Mouse (Mus musculus) hindbrain, embryonic 14.5 days (tissue): ENCODE results near the gene Nat8f5. TPM values are rescaled to one million over a fixed set of nuclear protein-coding genes. Genes with fewer than 3 reads are reported as not detected.
"Not testable (repeated sequence)": the region's sequence is repeated elsewhere in the genome, so short reads cannot be mapped to it uniquely, and the experiment has no call there.

Source experiments
- ATAC-seq: fragments of 200-750 bp; cut with Nextera tagmentation; 2 replicates; pipeline ENCODE4 v1.8.0; 2017; ENCODE audit warnings: moderate number of reproducible peaks, mild to moderate bottlenecking, moderate TSS enrichment, moderate library complexity; ENCODE audit not compliant: low FRiP score
- DNase-seq: peaks from one replicate; pipeline ENCODE4 v3.0.0-alpha.2; 2015; ENCODE audit warnings: low spot score
- H3K27ac ChIP-seq: fragments of 300-500 bp; sonication (generic); 2 replicates; pipeline ENCODE4 v1.5.1; 2014; ENCODE audit warnings: mild to moderate bottlenecking, moderate library complexity
- H3K27me3 ChIP-seq: fragments of 300-500 bp; sonication (generic); 2 replicates; pipeline ENCODE4 v1.6.1; 2014; ENCODE audit warnings: mild to moderate bottlenecking, low read length, mixed read lengths; ENCODE audit not compliant: control insufficient read depth, insufficient read depth
- H3K36me3 ChIP-seq: fragments of 300-500 bp; sonication (generic); replicated peaks from 2 replicates; pipeline ENCODE4 v1.6.1; 2014; ENCODE audit not compliant: control insufficient read depth, insufficient read depth
- H3K4me1 ChIP-seq: fragments of 300-500 bp; sonication (generic); replicated peaks from 2 replicates; pipeline ENCODE4 v1.6.1; 2014; ENCODE audit warnings: antibody characterized with exemption, low read length, mixed read lengths; ENCODE audit not compliant: control insufficient read depth, insufficient read depth
- H3K4me2 ChIP-seq: fragments of 300-500 bp; sonication (generic); replicated peaks from 2 replicates; pipeline ENCODE4 v1.6.1; 2014; ENCODE audit warnings: mild to moderate bottlenecking, moderate library complexity
- H3K4me3 ChIP-seq: fragments of 300-500 bp; sonication (generic); replicated peaks from 2 replicates; pipeline ENCODE4 v1.5.1; 2014; ENCODE audit warnings: mild to moderate bottlenecking, low read length
- H3K9ac ChIP-seq: fragments of 300-500 bp; sonication (generic); 2 replicates; pipeline ENCODE4 v1.6.1; 2014
- H3K9me3 ChIP-seq: fragments of 300-500 bp; sonication (generic); 2 replicates; pipeline ENCODE4 v1.6.1; 2016; ENCODE audit warnings: low read length; ENCODE audit not compliant: control insufficient read depth
- WGBS: fragments of 180-500 bp; shearing (Covaris S2); extraction: QIAGEN DNeasy Blood & Tissue Kit; methylation state at CpG from one replicate; pipeline ENCODE4 v1.1.7; 2014; 5-methylcytosine and 5-hydroxymethylcytosine counted together
- polyA plus RNA-seq: library from polyadenylated mRNA; unstranded; fragments of >200 nt; fragmentation: Nextera tagmentation; extraction: Ambion mirVana; gene quantifications from 2 replicates; pipeline ENCODE4 v1.2.1, GENCODE M21; 2014

Gene Nat8f5
- not detected in 2 replicates for polyA plus RNA-seq

DNA sequence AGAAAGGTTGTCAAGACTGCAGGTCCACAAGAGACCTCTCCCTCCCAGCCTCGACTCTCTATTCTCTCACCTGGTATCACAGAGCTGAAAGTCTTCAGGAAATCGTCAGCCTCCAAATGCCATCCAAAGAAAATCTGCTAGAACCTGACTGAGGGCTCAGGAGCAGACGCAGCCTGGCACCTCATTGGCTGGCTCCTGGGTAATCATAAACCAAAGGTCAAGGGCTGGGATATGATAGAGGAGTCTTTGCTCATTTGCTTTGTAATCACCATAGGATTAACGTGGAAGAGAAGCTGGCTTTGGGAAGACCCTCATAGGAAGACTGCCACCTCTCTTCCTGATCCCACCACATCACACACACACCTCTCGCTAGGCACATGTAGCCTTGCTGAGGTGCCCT lies at the start of gene Nat8f5, which contains the start of gene Nat8f6:
TSS of gene Nat8f5 (minus strand) at position 136 of the 400 bp plus-strand sequence.
TSS of gene Nat8f6 (minus strand) at position 118 of the 400 bp plus-strand sequence.
- ATAC-seq: no peak
- H3K27me3 ChIP-seq: no peaks in the 10 kb centered on the region
- H3K36me3 ChIP-seq: no peaks in the 10 kb centered on the region
- no peak for DNase-seq
- H3K27ac ChIP-seq: no peak within 1 kb of the TSS
- H3K9me3 ChIP-seq: no peaks in the 10 kb centered on the region
- no peak within 1 kb of the TSS for H3K4me3 ChIP-seq
- no peaks in the 10 kb centered on the region for H3K4me1 ChIP-seq
- 92% methylated on average over 5 of the region's 5 CpGs for WGBS
- H3K4me2 ChIP-seq: no peak within 1 kb of the TSS
- H3K9ac ChIP-seq: no peak within 1 kb of the TSS

DNA sequence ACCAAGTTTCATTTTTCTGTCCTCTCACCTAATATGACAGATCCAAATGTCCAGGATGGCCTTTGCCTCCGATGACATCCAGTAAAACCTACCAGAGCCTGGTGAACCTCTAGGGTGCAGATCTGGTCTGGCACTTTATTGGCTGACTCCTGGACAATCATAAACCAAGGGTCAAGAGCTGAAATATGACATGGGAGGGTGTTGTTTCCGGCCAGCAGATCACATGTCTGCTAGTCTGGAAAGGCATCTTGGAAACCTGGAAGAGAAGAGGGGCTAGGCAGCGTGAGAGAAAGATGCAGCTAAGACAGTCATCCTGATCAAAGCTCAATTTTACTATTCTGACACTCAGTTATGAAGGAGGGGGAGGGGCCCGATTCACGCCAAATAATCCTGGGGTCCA lies 48.2 kb upstream of the Nat8f5 start, which contains the start of gene Nat8f2:
TSS of gene Nat8f2 (minus strand) at position 153 of the 400 bp plus-strand sequence.
- not testable (repeated sequence) for H3K9ac ChIP-seq, ATAC-seq, H3K36me3 ChIP-seq, H3K27me3 ChIP-seq, H3K27ac ChIP-seq, H3K4me3 ChIP-seq, H3K9me3 ChIP-seq, H3K4me2 ChIP-seq, H3K4me1 ChIP-seq, DNase-seq
- WGBS: 91% methylated on average over 5 of the region's 5 CpGs

DNA sequence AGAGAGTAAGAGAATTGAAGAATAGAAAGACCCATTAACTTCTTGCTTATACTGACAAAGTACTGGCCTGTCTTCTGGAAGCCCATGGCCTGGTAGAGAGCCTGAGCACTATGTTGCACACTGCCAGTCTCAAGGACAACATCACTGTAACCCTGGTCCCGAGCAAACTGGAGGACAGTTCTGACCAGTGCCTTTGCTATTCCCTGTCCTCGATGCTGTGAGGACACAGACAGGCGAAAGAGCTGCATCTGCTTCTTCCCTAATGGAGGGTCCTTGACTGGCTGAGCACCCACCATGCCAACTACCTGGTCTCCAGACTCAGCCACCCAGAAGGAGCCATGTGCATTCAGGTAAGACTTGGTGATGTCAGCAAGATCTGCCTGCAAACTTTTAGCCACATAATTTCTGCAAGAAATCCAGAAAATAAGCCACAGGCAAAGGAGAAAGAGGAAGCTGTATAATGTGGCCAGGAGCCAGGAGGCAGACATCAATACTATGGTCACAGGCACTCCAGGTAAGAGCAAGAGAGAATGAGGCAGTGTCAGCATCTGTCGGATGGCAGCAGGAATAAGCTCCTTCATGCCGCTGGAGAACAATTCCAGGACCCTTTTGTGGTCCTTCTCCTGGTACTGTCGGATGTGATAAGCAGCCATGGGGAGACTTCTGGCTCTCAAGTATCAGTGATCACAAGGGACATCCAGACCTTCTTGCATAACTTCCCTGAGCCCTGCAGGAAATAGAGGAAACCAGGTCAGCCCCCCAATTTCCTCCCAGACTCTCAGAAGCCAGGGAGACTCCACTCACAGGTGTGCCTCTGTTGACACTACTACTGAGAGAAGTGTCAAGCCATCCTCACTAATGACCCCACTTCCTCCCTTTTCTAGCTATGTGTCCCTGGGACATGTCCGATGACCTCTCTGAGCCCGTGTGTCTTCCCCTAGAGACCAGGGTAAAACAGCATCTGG lies 47.2 kb upstream of the Nat8f5 start:
- no peaks in the 10 kb centered on the region for H3K36me3 ChIP-seq
- no peak overlapping the region for H3K9ac ChIP-seq
- H3K4me1 ChIP-seq: no peaks in the 10 kb centered on the region
- H3K9me3 ChIP-seq: no peaks in the 10 kb centered on the region
- H3K27ac ChIP-seq: no peak overlapping the region
- DNase-seq (no peak), ATAC-seq (no peak)
- H3K4me2 ChIP-seq: no peak overlapping the region
- H3K27me3 ChIP-seq: no peaks in the 10 kb centered on the region
- no peak overlapping the region for H3K4me3 ChIP-seq
- WGBS: 87% methylated on average over 8 of the region's 8 CpGs

DNA sequence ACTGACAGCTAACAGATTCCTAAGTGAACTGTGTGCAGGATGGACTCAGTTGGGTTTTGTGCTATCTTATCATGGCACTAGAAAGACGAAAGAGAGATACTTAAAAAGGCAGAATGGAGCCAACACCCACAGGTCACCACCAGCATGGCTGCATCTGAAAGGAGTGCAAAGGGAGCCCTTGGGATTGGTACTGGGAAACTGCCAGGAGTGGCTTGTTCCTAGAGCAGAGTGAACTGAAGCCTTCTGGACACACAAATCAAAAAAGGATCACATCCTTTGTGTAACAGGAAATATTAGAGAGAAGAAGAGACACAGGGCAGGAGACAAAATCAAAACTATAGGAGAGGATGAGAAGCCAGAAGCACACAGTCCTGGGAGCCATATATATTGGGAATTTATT lies 46.2 kb upstream of the Nat8f5 start:
- H3K36me3 ChIP-seq, H3K9me3 ChIP-seq, DNase-seq, ATAC-seq, H3K27ac ChIP-seq, H3K4me3 ChIP-seq, H3K9ac ChIP-seq, H3K27me3 ChIP-seq, H3K4me2 ChIP-seq, H3K4me1 ChIP-seq: not testable (repeated sequence)
- 75% methylated on average over 1 of the region's 1 CpGs for WGBS

DNA sequence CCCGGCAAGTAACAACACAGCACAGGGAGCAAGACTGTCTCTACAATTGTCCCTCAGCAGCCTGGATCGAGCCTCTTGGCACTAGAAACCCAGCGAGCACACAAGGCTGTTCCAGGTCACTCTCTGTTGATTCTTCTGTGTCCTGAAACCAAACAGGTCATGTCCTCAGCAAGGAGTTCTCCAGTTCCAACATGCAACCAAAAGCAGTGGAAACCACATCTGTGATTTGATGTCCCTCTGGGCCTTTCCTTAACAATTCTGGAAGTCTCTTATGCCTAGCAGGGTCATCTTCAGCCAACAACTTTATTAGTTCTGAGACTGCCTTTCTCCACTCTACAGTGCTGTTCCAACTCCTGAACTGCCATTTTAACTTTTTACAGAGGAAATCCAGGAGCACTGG lies 45.4 kb upstream of the Nat8f5 start:
- not testable (repeated sequence) for DNase-seq, H3K27me3 ChIP-seq, ATAC-seq, H3K9me3 ChIP-seq, H3K9ac ChIP-seq, H3K4me2 ChIP-seq, H3K4me3 ChIP-seq, H3K4me1 ChIP-seq, H3K27ac ChIP-seq, H3K36me3 ChIP-seq
- WGBS: 89% methylated on average over 3 of the region's 3 CpGs

DNA sequence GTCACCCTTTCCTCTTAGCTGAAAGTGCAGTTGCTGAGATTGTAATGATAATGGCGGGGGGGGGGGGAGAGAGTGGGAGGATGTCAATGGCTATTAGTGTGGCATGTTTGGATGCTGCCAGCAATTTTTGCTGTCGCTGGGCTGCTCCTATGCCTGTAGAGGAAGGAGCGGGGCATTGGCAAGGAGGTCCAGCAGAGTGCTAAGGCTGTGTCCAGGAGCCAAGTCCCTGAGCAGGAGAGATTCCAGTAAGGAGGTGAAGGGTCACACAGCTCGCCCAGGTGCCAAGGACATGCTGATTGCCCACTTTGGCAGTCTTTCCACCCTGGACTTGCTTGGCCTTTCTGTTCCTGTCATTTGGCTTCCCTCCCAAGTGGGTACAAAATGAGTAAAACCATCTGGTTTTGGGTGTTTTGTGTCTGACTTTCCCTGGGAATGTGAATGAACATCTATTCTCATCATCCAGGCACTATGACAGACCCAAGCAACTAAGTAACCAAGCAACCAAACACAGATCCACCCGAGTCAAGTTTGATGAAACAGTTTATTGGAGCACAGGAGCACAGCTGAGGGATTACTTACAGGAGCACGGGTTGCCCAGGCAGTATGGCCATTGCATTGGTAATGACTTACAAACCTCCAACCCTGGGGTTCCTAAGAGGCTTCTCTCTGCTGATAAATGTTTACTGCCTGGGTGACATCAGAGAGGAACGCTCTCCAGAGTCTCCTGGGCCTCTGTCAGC lies 44.3 kb upstream of the Nat8f5 start:
- not testable (repeated sequence) for H3K4me1 ChIP-seq, H3K4me2 ChIP-seq, DNase-seq, H3K27me3 ChIP-seq, H3K4me3 ChIP-seq, H3K9me3 ChIP-seq, H3K9ac ChIP-seq, H3K27ac ChIP-seq, H3K36me3 ChIP-seq
- peak; percentile 79; the same call in 1 of the 2 replicates for ATAC-seq
- WGBS: 60% methylated on average over 5 of the region's 7 CpGs

DNA sequence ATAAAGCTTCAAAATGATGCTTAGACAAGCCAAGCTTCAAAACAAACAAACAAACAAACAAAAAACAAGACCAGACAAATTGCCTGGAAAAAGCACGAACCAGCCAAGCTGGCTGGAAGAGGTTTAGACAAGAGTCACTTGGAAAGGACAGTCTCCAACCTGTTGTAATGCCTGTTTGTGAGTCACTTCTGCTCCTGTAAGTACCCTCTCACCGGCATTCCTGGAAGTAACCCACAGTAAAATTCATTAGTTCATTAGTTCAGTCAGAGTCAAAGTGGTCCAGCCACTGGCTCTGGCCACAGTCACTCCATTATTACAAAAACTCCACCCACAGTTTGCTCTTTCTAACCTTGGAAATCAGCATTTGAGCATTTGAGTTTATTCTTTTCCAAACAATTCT lies 43.1 kb upstream of the Nat8f5 start:
- no peak overlapping the region for H3K9ac ChIP-seq
- H3K36me3 ChIP-seq: no peaks in the 10 kb centered on the region

DNA sequence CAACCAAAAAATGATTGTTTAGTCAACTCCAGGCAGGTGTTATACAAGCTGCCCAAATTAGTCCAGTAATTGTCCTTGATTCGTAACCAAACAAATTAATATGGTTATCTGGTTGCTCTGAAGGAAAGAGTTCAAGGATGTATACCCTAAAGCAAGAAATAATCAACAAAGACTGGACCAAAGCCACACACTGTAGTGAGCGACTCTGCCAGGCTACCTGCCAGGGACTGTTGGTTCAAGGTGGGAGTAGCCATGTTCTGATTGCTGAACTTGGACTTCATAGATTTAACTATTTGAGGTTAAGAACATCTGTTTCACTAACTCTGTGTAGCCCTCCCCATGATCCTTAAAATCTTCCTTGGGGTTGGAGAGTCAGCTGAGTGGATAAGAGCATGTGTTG lies 42.4 kb upstream of the Nat8f5 start:
- 87% methylated on average over 2 of the region's 2 CpGs for WGBS
- DNase-seq (no peak), ATAC-seq (no peak)
- no peak overlapping the region for H3K9ac ChIP-seq
- no peaks in the 10 kb centered on the region for H3K4me1 ChIP-seq
- H3K36me3 ChIP-seq: no peaks in the 10 kb centered on the region
- no peak overlapping the region for H3K4me2 ChIP-seq
- H3K9me3 ChIP-seq: no peaks in the 10 kb centered on the region
- H3K27ac ChIP-seq: no peak overlapping the region
- no peaks in the 10 kb centered on the region for H3K27me3 ChIP-seq
- H3K4me3 ChIP-seq: no peak overlapping the region

More for the DNA sequence above, 43.1 kb upstream of the Nat8f5 start:
- 83% methylated on average over 2 of the region's 2 CpGs for WGBS
- H3K4me1 ChIP-seq: no peaks in the 10 kb centered on the region
- H3K4me3 ChIP-seq: no peak overlapping the region
- no peaks in the 10 kb centered on the region for H3K27me3 ChIP-seq
- no peaks in the 10 kb centered on the region for H3K9me3 ChIP-seq
- no peak overlapping the region for H3K4me2 ChIP-seq
- no peak overlapping the region for H3K27ac ChIP-seq
- DNase-seq (no peak), ATAC-seq (no peak)

DNA sequence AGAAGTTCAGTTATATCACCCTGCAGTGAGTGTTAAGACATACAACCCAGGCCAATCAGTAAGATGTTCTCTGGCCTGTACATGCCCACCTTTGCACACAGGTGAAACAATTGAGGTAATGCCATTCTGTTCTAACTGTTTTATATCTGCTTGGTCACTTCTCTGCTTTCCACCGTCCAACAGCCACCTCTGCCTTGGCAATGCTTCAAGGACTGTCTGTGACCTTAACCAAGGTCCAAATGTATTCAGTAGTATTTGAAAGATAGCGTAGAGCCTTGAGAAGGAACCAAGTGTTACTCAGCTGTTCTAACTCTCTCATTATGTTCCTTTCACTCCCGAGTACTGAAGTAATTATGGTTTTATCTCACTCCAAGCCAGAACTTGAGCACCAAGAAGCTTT lies 41.8 kb upstream of the Nat8f5 start:
- DNase-seq (no peak), ATAC-seq (no peak)
- H3K27me3 ChIP-seq: no peaks in the 10 kb centered on the region
- H3K4me1 ChIP-seq: no peaks in the 10 kb centered on the region
- H3K4me3 ChIP-seq: no peak overlapping the region
- WGBS: 89% methylated on average over 3 of the region's 3 CpGs
- no peak overlapping the region for H3K4me2 ChIP-seq
- no peaks in the 10 kb centered on the region for H3K36me3 ChIP-seq
- no peaks in the 10 kb centered on the region for H3K9me3 ChIP-seq
- no peak overlapping the region for H3K27ac ChIP-seq
- no peak overlapping the region for H3K9ac ChIP-seq
